Comparison of ENCODE assay signal across 13 mouse cellular contexts in the genomic region with DNA sequence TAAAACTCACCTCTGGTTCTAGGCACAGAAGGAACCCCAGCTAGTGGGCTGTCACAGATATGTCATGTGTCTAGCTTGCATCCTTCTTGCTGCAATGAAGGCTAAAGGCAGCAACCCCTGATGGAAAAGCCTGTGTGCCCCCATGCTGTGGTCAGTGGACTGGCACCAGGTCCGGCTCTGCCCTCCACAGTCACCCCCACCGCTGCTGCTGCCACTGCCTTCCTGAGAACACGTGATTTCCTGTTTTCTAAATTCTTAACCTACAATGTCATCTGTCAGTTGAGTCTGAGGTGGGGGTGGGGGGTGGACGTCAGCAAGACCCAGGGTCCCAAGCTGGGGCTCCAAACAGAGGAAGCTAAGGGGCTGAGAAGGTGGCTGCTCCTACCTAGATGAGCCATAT.
A peak's percentile ranks its signal among the peaks of the same experiment; 100 is the strongest.
DNase-seq lines count a peak whose midpoint lies in the region; ATAC-seq and TF ChIP-seq lines count a peak whose summit lies in the region.
"Had no signal": no experiment of that assay in that cellular context is flagged by ENCODE, and none has a peak within 500 bp of the region (broad histone marks: within the 10 kb centered on the region; RNA-seq: fewer than 3 reads in every experiment).

No protein-coding gene starts in this region.

- no peak overlapping the region for H3K9ac ChIP-seq in kidney, postnatal 0 days (ENCODE audit: low read depth, low read length)
- no peak overlapping the region for H3K9ac ChIP-seq in kidney, embryonic 16.5 days (replicated peaks; ENCODE audit: low read length)
- peak overlapping the region; percentile 14; the same call in 1 of the 2 replicates for H3K9ac ChIP-seq in MEL (ENCODE audit: control insufficient read depth, low read depth, low read length, poor library complexity, severe bottlenecking)
- no peak overlapping the region for H3K9ac ChIP-seq in lung, postnatal 0 days (replicated peaks; ENCODE audit: low read depth)
- H3K9ac ChIP-seq: forebrain, embryonic 12.5 days had no signal

- no peaks in the 10 kb centered on the region for H3K27me3 ChIP-seq in kidney, postnatal 0 days (ENCODE audit: insufficient read depth, low read length)
- H3K27me3 ChIP-seq in kidney, embryonic 16.5 days (ENCODE audit: insufficient read depth, low read length): peaks cover 13% of the 10 kb centered on the region
- no peaks in the 10 kb centered on the region for H3K27me3 ChIP-seq in MEL (ENCODE audit: control insufficient read depth in 1 of 2, insufficient read depth in 2 of 2, low read length in 2 of 2)
- H3K27me3 ChIP-seq in lung, postnatal 0 days (replicated peaks; ENCODE audit: insufficient read depth, low read length): peaks cover 9% of the 10 kb centered on the region; the same call in 1 of the 2 replicates

- H3K36me3 ChIP-seq in kidney, postnatal 0 days (ENCODE audit: insufficient read depth, low read length): no peaks in the 10 kb centered on the region
- no peaks in the 10 kb centered on the region for H3K36me3 ChIP-seq in kidney, embryonic 16.5 days (ENCODE audit: insufficient read depth, low read length)
- H3K36me3 ChIP-seq in MEL (ENCODE audit: control insufficient read depth in 1 of 2, insufficient read depth in 2 of 2, low read length in 2 of 2): peaks cover 0 to 25% of the 10 kb centered on the region in 2 experiments; a peak in 2 of 4 replicates
- H3K36me3 ChIP-seq in lung, postnatal 0 days (ENCODE audit: insufficient read depth, low read length): no peaks in the 10 kb centered on the region
- H3K36me3 ChIP-seq: forebrain, embryonic 12.5 days had no signal

- TF ChIP-seq CTCF in kidney, postnatal 0 days (IDR thresholded peaks at IDR 0.05; ENCODE audit: low read depth): no peak
- TF ChIP-seq CTCF in MEL (IDR thresholded peaks at IDR 0.05 in 2 of 3, conservative IDR thresholded peaks at IDR 0.05 in 1 of 3; ENCODE audit: control insufficient read depth in 1 of 3, insufficient read depth in 1 of 3, low read depth in 2 of 3, low read length in 3 of 3, poor library complexity in 1 of 3, severe bottlenecking in 1 of 3): no peak
- TF ChIP-seq CTCF in lung, postnatal 0 days (IDR thresholded peaks at IDR 0.05): no peak; the same call in 1 of the 2 replicates

- TF ChIP-seq POLR2A in MEL (IDR thresholded peaks at IDR 0.05; ENCODE audit: control insufficient read depth in 1 of 2, insufficient read depth in 1 of 2, low read depth in 1 of 2, low read length in 2 of 2, poor library complexity in 1 of 2): no peak

- H3K4me1 ChIP-seq in kidney, postnatal 0 days (replicated peaks; ENCODE audit: insufficient read depth, low read length): peaks cover 7% of the 10 kb centered on the region; the same call in 1 of the 2 replicates
- H3K4me1 ChIP-seq in kidney, embryonic 16.5 days (ENCODE audit: insufficient read depth, low read length): peaks cover 49% of the 10 kb centered on the region
- peaks cover 12 to 38% of the 10 kb centered on the region in 2 experiments for H3K4me1 ChIP-seq in MEL (ENCODE audit: control insufficient read depth in 1 of 2, insufficient read depth in 2 of 2, low read length in 2 of 2)
- H3K4me1 ChIP-seq in lung, postnatal 0 days (ENCODE audit: insufficient read depth, low read depth, low read length): 0 out of 2 replicates have a peak, but pooled peaks cover 2% of the 10 kb centered on the region

- no peak for TF ChIP-seq RAD21 in MEL (IDR thresholded peaks at IDR 0.05; ENCODE audit: low read depth, low read length)

- no peak for DNase-seq in kidney, postnatal 0 days (ENCODE audit: low spot score)
- no peak for DNase-seq in MEL (ENCODE audit: low read depth, low spot score)
- peak; percentile 19 for DNase-seq in lung, postnatal 0 days (ENCODE audit: low spot score)
- DNase-seq in thymus, postnatal 0 days (ENCODE audit: low spot score): peak; percentile 79
- no peak for DNase-seq in embryo, embryonic 9.5 days (ENCODE audit: extremely low spot score)
- DNase-seq in frontal cortex, postnatal 10 days (ENCODE audit: low spot score in 2 of 2): no peak
- no peak for DNase-seq in cerebellum, adult 11 months
- DNase-seq: adrenal gland, postnatal 25 days; kidney, adult 11 months; layer of hippocampus, postnatal 36 days; right cerebral cortex, postnatal 4 days had no signal

- H3K9me3 ChIP-seq in kidney, postnatal 0 days (replicated peaks; ENCODE audit: low read length): no peaks in the 10 kb centered on the region
- no peaks in the 10 kb centered on the region for H3K9me3 ChIP-seq in kidney, embryonic 16.5 days (ENCODE audit: low read length)
- H3K9me3 ChIP-seq in MEL (replicated peaks; ENCODE audit: insufficient read depth, low read length): no peaks in the 10 kb centered on the region
- H3K9me3 ChIP-seq in lung, postnatal 0 days (ENCODE audit: low read length): no peaks in the 10 kb centered on the region
- H3K9me3 ChIP-seq: forebrain, embryonic 12.5 days had no signal

- H3K4me2 ChIP-seq in kidney, postnatal 0 days (ENCODE audit: low read length): no peak overlapping the region
- no peak overlapping the region for H3K4me2 ChIP-seq in kidney, embryonic 16.5 days (replicated peaks; ENCODE audit: low read depth, low read length)
- no peak overlapping the region for H3K4me2 ChIP-seq in lung, postnatal 0 days (replicated peaks; ENCODE audit: low read depth, low read length)
- H3K4me2 ChIP-seq: forebrain, embryonic 12.5 days had no signal

- H3K79me2 ChIP-seq in MEL (ENCODE audit: control insufficient read depth, insufficient read depth, low read length, poor library complexity): no peaks in the 10 kb centered on the region; the same call in 1 of the 2 replicates

- H3K4me3 ChIP-seq in kidney, postnatal 0 days (replicated peaks; ENCODE audit: low read depth, low read length): no peak overlapping the region
- H3K4me3 ChIP-seq in kidney, embryonic 16.5 days (ENCODE audit: low read length): no peak overlapping the region
- no peak overlapping the region for H3K4me3 ChIP-seq in MEL (ENCODE audit: control insufficient read depth in 1 of 2, insufficient read depth in 1 of 2, low read depth in 2 of 2, low read length in 2 of 2)
- no peak overlapping the region for H3K4me3 ChIP-seq in lung, postnatal 0 days (ENCODE audit: low read depth, low read length)
- H3K4me3 ChIP-seq: forebrain, embryonic 12.5 days had no signal

- 0 out of 2 replicates have a peak overlapping the region, but pooled peaks have one; percentile 31 for H3K27ac ChIP-seq in kidney, postnatal 0 days
- no peak overlapping the region for H3K27ac ChIP-seq in kidney, embryonic 16.5 days (ENCODE audit: low read length)
- H3K27ac ChIP-seq in MEL (ENCODE audit: control insufficient read depth, low read depth, low read length): no peak overlapping the region; the same call in 1 of the 2 replicates
- H3K27ac ChIP-seq in lung, postnatal 0 days (ENCODE audit: low read length): peak overlapping the region; percentile 43
- H3K27ac ChIP-seq: forebrain, embryonic 12.5 days had no signal

- WGBS in kidney, postnatal 0 days: 40% methylated on average over 4 of the region's 4 CpGs
- WGBS in kidney, embryonic 16.5 days: 41% methylated on average over 4 of the region's 4 CpGs
- 39% methylated on average over 4 of the region's 4 CpGs for WGBS in lung, postnatal 0 days

- no peak for TF ChIP-seq EP300 in MEL (IDR thresholded peaks at IDR 0.05; ENCODE audit: low read depth in 1 of 2, low read length in 2 of 2)
- no peak for TF ChIP-seq EP300 in lung, postnatal 0 days (IDR thresholded peaks at IDR 0.05)

- no peak; the same call in 1 of the 2 replicates for ATAC-seq in kidney, postnatal 0 days (replicated peaks; ENCODE audit: low FRiP score, low read depth)
- ATAC-seq in kidney, embryonic 16.5 days (ENCODE audit: low FRiP score, low TSS enrichment): no peak
- ATAC-seq in lung, postnatal 0 days: peak; percentile 27

TF ChIP-seq in MEL, 35 proteins besides CTCF, POLR2A, EP300 and RAD21:
- TF ChIP-seq MAX (IDR thresholded peaks at IDR 0.05; ENCODE audit: low read length) (no peak), USF2 (IDR thresholded peaks at IDR 0.05; ENCODE audit: borderline replicate concordance in 1 of 2, insufficient read depth in 1 of 2, low read depth in 1 of 2, low read length in 2 of 2) (no peak), USF1 (IDR thresholded peaks at IDR 0.05; ENCODE audit: low read depth, low read length) (peak; percentile 75), TAL1 (IDR thresholded peaks at IDR 0.05; ENCODE audit: low read length) (no peak)

Comparison
In these comparisons a context has a peak if more than half of its experiments do, and no peak if none do; other contexts are left out.
1. H3K27ac ChIP-seq: peak in kidney, postnatal 0 days (single experiment) and lung, postnatal 0 days (single experiment); none in kidney, embryonic 16.5 days (single experiment) and MEL (single experiment).
2. DNase-seq: peak in lung, postnatal 0 days (single experiment) and thymus, postnatal 0 days (single experiment); none in kidney, postnatal 0 days (single experiment), MEL (single experiment), embryo, embryonic 9.5 days (single experiment), frontal cortex, postnatal 10 days (0 of 2) and cerebellum, adult 11 months (single experiment).